Mouse (Mus musculus) erythroid progenitor cell, adult 5-6 weeks (primary cell): Measurements from ENCODE around the gene Fbh1. TPM values are rescaled to one million over a fixed set of nuclear protein-coding genes. Genes with fewer than 3 reads are reported as not detected.

ENCODE experiments used
- ATAC-seq: replicated peaks from 2 replicates; pipeline ENCODE4 v1.8.0; 2016; ENCODE audit warnings: moderate number of reproducible peaks, mild to moderate bottlenecking, moderate TSS enrichment, inconsistent platforms; ENCODE audit not compliant: poor library complexity, low FRiP score, severe bottlenecking
- total RNA-seq, 2 experiments: library from RNA; stranded (forward) in 1 of 2; stranded (reverse) in 1 of 2; fragments of 150-400 nt in 1 of 2; fragments of 186-747, 209-891 nt in 1 of 2; gene quantifications; 2 replicates each; pipeline versions ENCODE4 v1.2.3 to v1.2.4; 2015 to 2017; ENCODE audit warnings: low replicate concordance in 2 of 2

Fbh1 gene
- total RNA-seq (2015; ENCODE audit: low replicate concordance) = 9.7 and 35.6 TPM in 2 replicates
- total RNA-seq (2017; ENCODE audit: low replicate concordance) = 13.5 and 15.7 TPM in 2 replicates

GRCm38 (mm10) chr2:11777091-11778068, at the start of gene Fbh1, which contains the start of gene Ankrd16:
TSS of gene Fbh1 (minus strand) at chr2:11777582.
TSS of gene Ankrd16 (plus strand) at chr2:11777876.
- ATAC-seq = peak; percentile 94

GRCm38 (mm10) chr2:11801299-11801930, 24.0 kb upstream of the Fbh1 start:
- no peak for ATAC-seq

GRCm38 (mm10) chr2:11797930-11798364, 20.6 kb upstream of the Fbh1 start:
- ATAC-seq = no peak

GRCm38 (mm10) chr2:11794668-11795067, 17.3 kb upstream of the Fbh1 start:
- no peak for ATAC-seq

- no peak for ATAC-seq
Measured at GRCm38 (mm10) chr2:11784159-11784558, 6.8 kb upstream of the Fbh1 start.

- ATAC-seq = peak; percentile 85
Measured at GRCm38 (mm10) chr2:11778087-11778823, 873 bp upstream of the Fbh1 start.

- ATAC-seq = no peak
Measured at GRCm38 (mm10) chr2:11776415-11776814, 967 bp downstream of the Fbh1 start.

GRCm38 (mm10) chr2:11775121-11775520, 2.3 kb downstream of the Fbh1 start:
- no peak for ATAC-seq

GRCm38 (mm10) chr2:11774426-11774825, 3.0 kb downstream of the Fbh1 start:
- ATAC-seq = no peak

GRCm38 (mm10) chr2:11772401-11772800, 5.0 kb downstream of the Fbh1 start:
- ATAC-seq = no peak

- ATAC-seq = no peak
Measured at GRCm38 (mm10) chr2:11771701-11772100, 5.7 kb downstream of the Fbh1 start.

GRCm38 (mm10) chr2:11767161-11767545, 10.2 kb downstream of the Fbh1 start:
- ATAC-seq = no peak

- ATAC-seq = no peak
Measured at GRCm38 (mm10) chr2:11766485-11767160, 10.8 kb downstream of the Fbh1 start.

GRCm38 (mm10) chr2:11765694-11766093, 11.7 kb downstream of the Fbh1 start:
- ATAC-seq = no peak

GRCm38 (mm10) chr2:11762541-11762940, 14.8 kb downstream of the Fbh1 start:
- no peak for ATAC-seq

GRCm38 (mm10) chr2:11739516-11740051, 37.8 kb downstream of the Fbh1 start:
- ATAC-seq = no peak

- no peak for ATAC-seq
Measured at GRCm38 (mm10) chr2:11738794-11739193, 38.6 kb downstream of the Fbh1 start.

- ATAC-seq = no peak
Measured at GRCm38 (mm10) chr2:11735853-11736252, 41.5 kb downstream of the Fbh1 start.

- ATAC-seq = no peak
Measured at GRCm38 (mm10) chr2:11732978-11733377, 44.4 kb downstream of the Fbh1 start.
